Mouse (Mus musculus) erythroid progenitor cell, adult 5-6 weeks (primary cell): Measurements from ENCODE around the gene Ugt1a1. TPM values are rescaled to one million over a fixed set of nuclear protein-coding genes. Genes with fewer than 3 reads are reported as not detected.

Experiments used
- ATAC-seq: replicated peaks from 2 replicates; pipeline ENCODE4 v1.8.0; 2016; ENCODE audit warnings: moderate number of reproducible peaks, mild to moderate bottlenecking, moderate TSS enrichment, inconsistent platforms; ENCODE audit not compliant: poor library complexity, low FRiP score, severe bottlenecking
- total RNA-seq, 2 experiments: library from RNA; stranded (forward) in 1 of 2; stranded (reverse) in 1 of 2; fragments of 150-400 nt in 1 of 2; fragments of 186-747, 209-891 nt in 1 of 2; gene quantifications; 2 replicates each; pipeline versions ENCODE4 v1.2.3 to v1.2.4; 2015 to 2017; ENCODE audit warnings: low replicate concordance in 2 of 2

Gene Ugt1a1
- total RNA-seq, 2 experiments from 2014 or later: not detected

- ATAC-seq: no peak
Measured at GRCm38 (mm10) chr1:88232664-88233380, 21.1 kb downstream of the Ugt1a1 start.

- no peak for ATAC-seq
Measured at GRCm38 (mm10) chr1:88233421-88234247, 21.9 kb downstream of the Ugt1a1 start.

GRCm38 (mm10) chr1:88234248-88234610, 22.5 kb downstream of the Ugt1a1 start:
- no peak for ATAC-seq

- no peak for ATAC-seq
Measured at GRCm38 (mm10) chr1:88234646-88235045, 22.9 kb downstream of the Ugt1a1 start.

- ATAC-seq: no peak; the same call in 1 of the 2 replicates
Measured at GRCm38 (mm10) chr1:88235046-88235893, 23.5 kb downstream of the Ugt1a1 start.

GRCm38 (mm10) chr1:88235894-88236415, 24.2 kb downstream of the Ugt1a1 start:
- ATAC-seq: no peak

GRCm38 (mm10) chr1:88237311-88237710, 25.6 kb downstream of the Ugt1a1 start:
- ATAC-seq: no peak

- no peak for ATAC-seq
Measured at GRCm38 (mm10) chr1:88238771-88239170, 27.0 kb downstream of the Ugt1a1 start.

DNA sequence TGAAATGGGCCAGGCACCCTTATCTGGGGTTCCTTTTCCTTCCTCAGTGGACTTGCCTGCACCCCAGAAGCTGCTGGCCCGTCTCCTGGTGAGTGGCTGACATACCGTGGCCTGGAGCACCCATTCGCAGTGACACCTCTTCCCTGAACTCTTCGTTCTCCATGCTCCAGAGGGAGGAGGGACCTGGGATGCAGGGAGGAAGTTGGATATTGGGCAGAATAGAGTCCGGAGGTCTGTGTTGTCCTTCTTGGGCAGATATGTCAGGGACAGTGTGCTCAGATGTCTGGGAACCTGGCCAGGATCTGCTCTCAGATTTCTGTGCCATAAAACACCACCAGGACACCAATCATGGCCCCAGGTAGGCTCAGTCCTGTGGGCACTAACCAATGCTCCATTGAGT, 28.3 kb downstream of the Ugt1a1 start:
- no peak for ATAC-seq

DNA sequence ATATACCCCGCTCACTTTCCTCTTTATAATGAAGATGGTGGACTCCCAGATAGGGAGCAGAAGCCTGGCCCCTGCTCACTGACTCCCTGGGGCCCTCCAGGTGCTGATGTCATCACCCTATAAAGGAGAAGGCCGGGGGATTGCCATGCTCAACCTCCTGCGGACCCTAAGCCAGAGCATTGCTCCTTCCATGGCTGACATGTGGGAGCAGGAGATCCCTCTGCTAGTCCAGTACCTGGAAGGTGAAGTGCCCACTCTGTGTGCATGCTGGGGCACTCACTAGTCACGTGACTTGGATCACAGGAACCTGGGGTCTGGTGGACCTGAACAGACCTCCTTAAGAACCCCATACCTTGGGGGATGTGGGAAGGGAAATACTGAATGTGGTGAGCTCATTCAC, 28.8 kb downstream of the Ugt1a1 start:
- no peak for ATAC-seq

GRCm38 (mm10) chr1:88243861-88244260, 32.1 kb downstream of the Ugt1a1 start:
- no peak for ATAC-seq

DNA sequence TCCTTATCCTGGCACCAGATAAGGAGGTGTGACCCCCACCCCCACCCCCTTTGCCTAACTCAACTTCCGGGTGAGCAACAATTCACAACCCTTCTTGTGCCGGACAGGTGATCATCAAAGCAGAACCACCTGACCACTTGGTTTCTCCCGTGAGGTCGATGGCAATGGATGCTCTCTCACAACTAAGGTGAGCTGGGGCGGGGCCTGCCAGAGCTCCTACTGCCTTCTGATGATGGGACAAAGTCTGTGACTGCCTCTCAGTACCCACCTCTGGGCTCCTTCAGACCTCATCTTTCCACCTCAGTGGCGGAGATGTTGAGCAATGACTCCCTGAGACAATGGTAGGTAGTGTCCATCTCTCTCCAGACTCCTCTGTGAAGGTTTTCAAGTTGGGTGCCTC, 34.1 kb downstream of the Ugt1a1 start:
- no peak for ATAC-seq

DNA sequence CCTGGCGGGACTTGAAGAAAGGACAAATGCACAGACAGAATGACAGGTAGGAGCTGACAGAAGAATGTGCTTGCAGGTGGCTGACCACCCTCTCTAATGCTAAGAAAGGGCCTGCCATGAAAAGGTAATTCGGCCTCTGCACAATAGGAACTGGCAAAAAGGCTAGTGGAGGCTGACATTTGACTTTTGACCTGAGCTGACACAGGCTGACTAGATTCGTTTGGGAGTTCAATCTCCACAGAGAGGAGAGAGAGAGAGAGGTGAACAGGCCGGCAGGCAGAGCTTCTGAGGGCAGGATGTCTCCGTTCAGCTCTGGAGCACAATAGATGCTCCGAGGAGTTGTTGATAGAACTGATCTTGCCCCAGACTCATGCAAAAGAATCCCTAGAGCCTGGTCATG, 34.6 kb downstream of the Ugt1a1 start:
- no peak for ATAC-seq

DNA sequence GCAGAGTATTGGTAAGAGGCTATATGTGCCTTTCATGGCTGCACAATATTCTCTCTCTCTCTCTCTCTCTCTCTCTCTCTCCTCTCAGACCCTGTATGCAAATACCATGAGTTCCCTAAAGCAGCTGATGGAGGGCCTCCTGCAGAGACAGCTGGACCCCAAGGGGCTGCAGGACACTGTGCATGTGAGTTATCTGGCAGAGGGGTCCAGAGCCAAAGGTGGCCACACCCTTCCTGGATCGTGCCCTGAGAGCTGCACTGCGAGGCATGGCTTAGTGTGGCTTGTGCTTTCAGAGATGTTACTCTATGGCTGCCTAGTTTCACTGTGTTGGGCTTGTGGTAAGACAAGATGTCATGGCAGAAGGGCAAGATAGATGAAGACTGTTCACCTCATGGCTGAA, 35.9 kb downstream of the Ugt1a1 start:
- no peak for ATAC-seq

DNA sequence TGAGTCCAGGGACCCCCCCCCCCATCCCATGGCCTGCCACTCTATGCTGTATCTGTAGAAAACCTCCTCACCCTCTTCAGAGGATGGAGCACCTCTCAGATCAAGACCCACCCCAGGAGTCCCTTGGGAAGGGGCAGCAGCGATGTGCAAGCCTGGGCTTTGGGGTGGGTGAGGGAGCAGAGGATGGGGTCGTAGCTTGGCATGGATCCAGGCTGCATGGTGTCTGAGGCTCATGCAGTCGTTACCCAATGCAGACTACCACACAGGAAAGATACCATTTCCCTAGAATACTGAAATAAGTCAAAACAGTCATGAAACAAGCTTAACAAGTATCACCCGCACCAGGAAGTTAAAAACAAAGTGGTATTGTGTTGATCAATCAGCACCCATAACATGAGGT, 36.9 kb downstream of the Ugt1a1 start:
- ATAC-seq: no peak

DNA sequence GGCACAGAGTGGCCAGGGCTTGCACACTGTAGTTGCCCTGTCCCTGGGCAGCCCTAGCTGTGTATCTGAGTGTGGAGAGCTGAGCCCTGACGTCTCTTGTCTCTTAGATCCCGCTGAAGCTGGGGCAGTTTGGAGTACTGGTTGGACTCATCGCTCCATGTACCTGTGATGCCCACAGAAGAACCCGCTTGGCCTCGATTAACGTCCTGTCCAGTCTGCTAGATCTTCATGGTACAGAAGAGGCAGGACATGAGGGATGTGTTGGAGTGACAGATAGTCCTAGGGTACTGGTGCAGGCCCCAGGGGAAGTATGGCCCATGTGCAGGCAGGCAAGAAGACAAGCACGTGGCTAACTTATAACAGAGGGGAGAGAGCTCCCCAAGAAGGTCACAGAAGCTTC, 37.8 kb downstream of the Ugt1a1 start:
- no peak for ATAC-seq

DNA sequence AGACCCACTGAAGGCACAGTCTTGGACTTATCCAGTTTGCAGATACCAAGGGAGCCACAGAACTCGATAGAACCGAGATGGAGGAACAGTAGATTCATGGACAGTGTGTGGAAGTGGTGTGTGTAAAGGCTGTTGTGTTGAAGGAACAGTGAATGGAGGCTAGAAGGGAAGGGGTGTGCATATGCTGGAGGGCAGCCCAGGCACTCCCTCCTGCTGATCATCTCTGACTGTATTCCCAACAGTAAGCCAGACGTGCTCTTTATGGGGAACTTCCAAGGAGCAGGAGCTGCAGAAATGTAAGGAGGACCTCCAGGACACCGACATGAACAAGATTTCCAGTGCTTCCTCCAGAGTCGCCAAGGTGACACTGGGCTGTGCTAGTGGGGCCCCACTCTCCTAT, 38.3 kb downstream of the Ugt1a1 start:
- ATAC-seq: no peak

DNA sequence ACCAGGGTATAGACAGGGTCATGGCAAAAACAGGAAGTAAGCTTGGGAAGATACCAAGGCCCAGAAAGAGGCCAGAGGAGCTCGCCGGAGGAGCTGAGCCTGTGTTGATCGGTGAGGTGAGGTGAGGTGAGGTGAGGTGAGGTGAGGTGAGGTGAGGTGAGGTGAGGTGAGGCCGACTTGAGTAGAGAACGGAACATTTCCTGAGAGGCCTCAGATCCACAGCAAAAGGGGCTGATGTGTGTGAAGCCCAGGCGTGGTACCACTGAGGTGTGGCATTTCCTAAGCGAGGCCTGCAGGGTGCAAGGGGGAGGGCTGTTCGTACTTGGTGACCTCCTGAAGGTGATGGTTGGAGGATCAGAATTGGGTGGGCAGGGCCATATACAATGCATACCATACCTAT, 41.3 kb downstream of the Ugt1a1 start:
- ATAC-seq: no peak

- ATAC-seq: no peak
Measured at GRCm38 (mm10) chr1:88253540-88253939, 41.8 kb downstream of the Ugt1a1 start.

GRCm38 (mm10) chr1:88254793-88255465, 43.2 kb downstream of the Ugt1a1 start:
- ATAC-seq: no peak
